Mouse (Mus musculus) liver, postnatal 0 days (tissue): ENCODE results near the gene 6030468B19Rik. TPM values are rescaled to one million over a fixed set of nuclear protein-coding genes. Genes with fewer than 3 reads are reported as not detected.
A peak's percentile ranks its signal among the peaks of the same experiment; 100 is the strongest.

Experiments used
- ATAC-seq: fragments of 200-750 bp; cut with Nextera tagmentation; 2 replicates; pipeline ENCODE4 v1.8.0; 2017; ENCODE audit warnings: mild to moderate bottlenecking, moderate library complexity
- DNase-seq: peaks from one replicate; pipeline ENCODE4 v3.0.0-alpha.2; 2016
- H3K27ac ChIP-seq: fragments of 300-500 bp; sonication (generic); 2 replicates; pipeline ENCODE4 v1.5.1; 2014; ENCODE audit warnings: antibody characterized with exemption, moderate library complexity, mild to moderate bottlenecking, low read depth
- H3K27me3 ChIP-seq: fragments of 300-500 bp; sonication (generic); 2 replicates; pipeline ENCODE4 v1.6.1; 2014; ENCODE audit warnings: low read length, control low read depth, mixed read lengths; ENCODE audit not compliant: insufficient read depth
- H3K36me3 ChIP-seq: fragments of 300-500 bp; sonication (generic); replicated peaks from 2 replicates; pipeline ENCODE4 v1.6.1; 2014; ENCODE audit warnings: mild to moderate bottlenecking, control low read depth, low read length, moderate library complexity, mixed read lengths; ENCODE audit not compliant: insufficient read depth
- H3K4me1 ChIP-seq: fragments of 300-500 bp; sonication (generic); 2 replicates; pipeline ENCODE4 v1.6.1; 2014; ENCODE audit warnings: antibody characterized with exemption, mild to moderate bottlenecking, control low read depth; ENCODE audit not compliant: insufficient read depth
- H3K4me2 ChIP-seq: fragments of 300-500 bp; sonication (generic); 2 replicates; pipeline ENCODE4 v1.6.1; 2014; ENCODE audit warnings: low read depth, mild to moderate bottlenecking, low read length, moderate library complexity, mixed read lengths
- H3K4me3 ChIP-seq: fragments of 300-500 bp; sonication (generic); 2 replicates; pipeline ENCODE4 v1.5.1; 2014; ENCODE audit warnings: low read depth, low read length
- H3K9ac ChIP-seq: fragments of 300-500 bp; sonication (generic); replicated peaks from 2 replicates; pipeline ENCODE4 v1.6.1; 2014; ENCODE audit warnings: mild to moderate bottlenecking, moderate library complexity
- H3K9me3 ChIP-seq: fragments of 300-500 bp; sonication (generic); 2 replicates; pipeline ENCODE4 v1.6.1; 2016; ENCODE audit warnings: mild to moderate bottlenecking, control low read depth, low read length, mixed read lengths
- CTCF ChIP-seq: sonication (generic); IDR thresholded peaks from 2 replicates; pipeline ENCODE4 v1.5.1; 2016; ENCODE audit warnings: antibody characterized with exemption, low read depth
- EP300 ChIP-seq: IDR thresholded peaks from 2 replicates; pipeline ENCODE4 v1.6.1; 2016; ENCODE audit warnings: antibody characterized with exemption, low read depth, mild to moderate bottlenecking
- WGBS: fragments of 180-500 bp; shearing (Covaris S2); extraction: QIAGEN DNeasy Blood & Tissue Kit; methylation state at CpG from one replicate; pipeline ENCODE4 v1.1.7; 2014; ENCODE audit not compliant: insufficient replicate concordance; 5-methylcytosine and 5-hydroxymethylcytosine counted together
- polyA plus RNA-seq: library from polyadenylated mRNA; unstranded; fragments of >200 nt; fragmentation: Nextera tagmentation; extraction: Ambion mirVana; gene quantifications from 2 replicates; pipeline ENCODE4 v1.2.1, GENCODE M21; 2015

Gene 6030468B19Rik
- polyA plus RNA-seq, 1 experiment from 2014 or later = 33.8 TPM

DNA sequence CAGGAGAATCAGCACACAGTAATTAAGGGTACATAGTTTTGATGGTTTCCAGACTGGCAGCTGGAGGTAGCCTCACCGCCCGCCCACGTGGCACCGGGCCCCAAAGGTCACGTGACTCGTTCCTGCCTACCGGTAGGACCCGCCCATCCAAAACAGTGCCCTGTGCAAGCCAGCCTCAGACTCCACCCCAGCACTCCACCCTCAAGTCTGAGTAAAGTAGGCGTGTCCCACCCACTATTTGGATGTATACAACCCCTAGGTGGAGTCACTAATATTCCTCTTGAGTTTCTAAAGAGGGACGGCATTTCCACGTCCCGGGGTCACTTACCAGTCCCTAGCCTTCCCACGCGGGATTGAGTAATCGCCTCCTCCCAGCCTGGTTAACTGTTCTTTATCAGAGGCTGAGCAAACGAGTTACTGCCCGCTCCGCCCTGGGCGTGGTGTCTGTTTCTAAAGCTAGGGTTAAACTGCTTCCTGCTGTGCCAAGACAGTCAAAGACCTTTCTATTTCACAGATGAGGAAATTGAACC, 16.8 kb upstream of the 6030468B19Rik start:
- Histone ChIP-seq H3K27ac (peak overlapping the region; percentile 97), H3K4me3 (peak overlapping the region; percentile 82), H3K27me3 (no peaks in the 10 kb centered on the region), H3K9me3 (no peaks in the 10 kb centered on the region), H3K4me1 (peaks cover 30% of the 10 kb centered on the region), H3K4me2 (peak overlapping the region; percentile 97), H3K9ac (peak overlapping the region; percentile 89), H3K36me3 (peaks cover 48% of the 10 kb centered on the region)
- TF ChIP-seq EP300 (peak; percentile 95), CTCF (peak; percentile 50)
- DNase-seq = peak; percentile 95
- WGBS = 0% methylated on average over 19 of the region's 19 CpGs
- ATAC-seq = peak; percentile 79

DNA sequence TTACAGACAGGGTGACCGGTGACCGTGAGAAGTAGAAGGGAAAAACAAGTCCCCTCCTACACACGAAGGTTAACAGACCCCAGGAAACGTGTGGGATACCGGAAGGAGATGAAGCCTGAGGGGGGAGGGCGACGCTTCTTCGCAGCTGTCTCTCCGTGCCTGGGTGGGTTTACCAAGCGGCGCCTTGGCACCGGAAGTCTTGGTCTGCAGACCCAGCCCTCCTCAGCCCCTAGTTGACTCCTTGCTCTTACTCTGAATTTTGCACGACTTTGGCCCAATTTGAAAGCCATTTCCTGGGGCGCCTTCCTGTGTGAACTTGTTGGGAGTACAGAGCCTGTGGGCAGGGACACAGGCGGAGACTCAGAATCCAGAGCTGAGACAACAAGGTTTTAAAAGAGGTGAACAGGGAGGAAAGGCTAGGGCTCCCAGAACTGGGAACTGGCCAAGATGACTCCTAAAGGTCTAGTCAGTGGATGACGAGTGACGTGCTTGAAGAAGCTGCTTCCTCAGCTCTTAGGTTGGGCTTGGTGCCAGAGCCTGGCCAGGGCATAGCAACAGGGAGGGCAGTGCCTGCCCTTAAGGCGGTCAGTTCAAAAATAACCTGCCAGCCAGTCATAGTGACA, 16.1 kb upstream of the 6030468B19Rik start:
- Histone ChIP-seq H3K27me3 (no peaks in the 10 kb centered on the region), H3K27ac (peak overlapping the region; percentile 97), H3K9me3 (no peaks in the 10 kb centered on the region), H3K4me2 (peak overlapping the region; percentile 97), H3K9ac (peak overlapping the region; percentile 89), H3K36me3 (peaks cover 44% of the 10 kb centered on the region), H3K4me3 (peak overlapping the region; percentile 82), H3K4me1 (peaks cover 30% of the 10 kb centered on the region)
- TF ChIP-seq CTCF (no peak), EP300 (no peak)
- peak; percentile 18 for ATAC-seq
- 9% methylated on average over 18 of the region's 18 CpGs for WGBS
- peak; percentile 79 for DNase-seq

DNA sequence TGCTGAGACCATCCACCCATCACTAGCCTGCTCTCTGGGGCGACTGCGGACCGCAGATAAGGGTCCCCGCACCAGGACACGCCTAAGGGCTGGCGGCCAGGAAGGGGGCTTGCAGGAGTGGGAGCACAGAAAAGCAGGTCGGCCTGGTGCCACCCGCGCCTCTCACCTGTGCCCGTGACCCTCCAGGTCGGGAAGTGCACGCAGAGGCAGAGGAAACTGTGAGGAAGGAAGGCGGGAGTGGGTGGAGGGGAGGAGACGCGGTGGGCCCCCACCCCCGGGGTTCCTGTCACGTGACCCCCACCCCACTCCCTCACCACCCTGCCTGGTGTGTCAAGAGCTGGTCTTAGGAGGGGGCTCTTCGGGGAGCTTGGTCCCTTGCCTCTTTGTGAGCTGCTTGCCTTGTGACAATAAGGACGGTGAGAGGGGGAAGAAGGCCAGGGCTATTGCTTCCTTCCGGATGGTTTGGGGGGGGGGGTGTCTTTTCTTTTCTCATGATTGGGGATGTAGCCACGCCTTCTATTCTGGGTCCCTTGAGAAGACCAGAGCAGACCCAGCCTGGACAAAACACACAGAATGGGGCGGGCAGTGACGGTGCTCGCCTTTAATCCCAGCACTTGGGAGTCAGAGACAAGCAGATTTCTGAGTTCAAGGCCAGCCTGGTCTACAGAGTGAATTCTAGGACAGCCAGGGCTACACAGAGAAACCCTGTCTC, 15.3 kb upstream of the 6030468B19Rik start, which contains the start of the genes Tmc8 and Tmc6:
TSS of gene Tmc8 (plus strand) at position 84 of the 712 bp plus-strand sequence.
TSS of gene Tmc6 (minus strand) at position 206 of the 712 bp plus-strand sequence.
- TF ChIP-seq EP300 (no peak; the same call in 1 of the 2 replicates), CTCF (no peak)
- Histone ChIP-seq H3K4me2 (peak within 1 kb of the TSS; percentile 97), H3K27ac (peak within 1 kb of the TSS; percentile 97), H3K9ac (peak within 1 kb of the TSS; percentile 89), H3K27me3 (no peaks in the 10 kb centered on the region), H3K4me1 (peaks cover 27% of the 10 kb centered on the region), H3K4me3 (peak within 1 kb of the TSS; percentile 82), H3K36me3 (peaks cover 40% of the 10 kb centered on the region), H3K9me3 (no peaks in the 10 kb centered on the region)
- ATAC-seq (peak; percentile 13), DNase-seq (peak; percentile 80)
- WGBS = 14% methylated on average over 22 of the region's 24 CpGs

DNA sequence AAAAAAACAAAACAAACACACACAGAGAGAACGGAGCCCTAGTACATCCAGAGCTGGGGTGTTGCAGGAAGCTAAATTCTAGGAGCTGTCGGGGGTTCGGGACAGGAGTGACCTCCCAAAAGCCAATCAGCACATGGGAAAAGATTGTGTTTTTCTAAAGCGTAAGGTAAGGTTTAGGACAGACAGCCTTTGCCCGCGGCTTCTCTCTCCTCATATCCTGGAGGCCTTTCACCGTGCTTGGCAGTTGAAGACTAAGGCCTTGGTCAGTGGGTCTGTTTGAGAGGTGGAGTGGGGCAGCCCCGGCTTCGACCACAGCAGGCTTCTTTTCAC, 14.8 kb upstream of the 6030468B19Rik start:
- H3K4me3 ChIP-seq = peak overlapping the region; percentile 82
- H3K4me2 ChIP-seq = peak overlapping the region; percentile 97
- WGBS = 18% methylated on average over 9 of the region's 9 CpGs
- H3K27me3 ChIP-seq = no peaks in the 10 kb centered on the region
- DNase-seq (no peak), ATAC-seq (no peak)
- no peak for TF ChIP-seq EP300
- TF ChIP-seq CTCF = no peak
- H3K4me1 ChIP-seq = peaks cover 22% of the 10 kb centered on the region
- peaks cover 40% of the 10 kb centered on the region for H3K36me3 ChIP-seq
- no peaks in the 10 kb centered on the region for H3K9me3 ChIP-seq
- peak overlapping the region; percentile 89 for H3K9ac ChIP-seq
- peak overlapping the region; percentile 97 for H3K27ac ChIP-seq

DNA sequence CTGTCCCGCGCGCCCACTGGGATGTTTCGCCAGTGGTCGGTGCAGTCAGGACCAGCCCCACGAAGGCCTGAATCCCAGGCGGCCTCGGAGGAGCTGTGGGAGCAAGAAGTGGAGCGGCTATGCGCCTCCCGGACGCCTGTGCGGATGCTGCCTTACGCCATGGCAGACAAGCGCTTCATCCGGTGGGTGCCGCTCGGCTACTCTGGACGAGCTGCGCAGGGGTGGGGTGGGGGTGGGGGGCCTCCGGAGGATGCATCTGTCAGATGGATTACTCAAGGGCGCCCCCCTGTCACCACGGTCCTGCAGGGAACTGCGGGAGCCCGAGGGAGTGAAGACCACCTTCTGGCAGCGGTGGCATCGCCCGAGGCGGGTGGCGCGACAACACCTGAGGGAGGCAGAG, 14.4 kb upstream of the 6030468B19Rik start:
- peak; percentile 86 for DNase-seq
- Histone ChIP-seq H3K36me3 (peaks cover 36% of the 10 kb centered on the region), H3K9ac (peak overlapping the region; percentile 89), H3K4me3 (peak overlapping the region; percentile 82), H3K4me2 (peak overlapping the region; percentile 97), H3K4me1 (peaks cover 18% of the 10 kb centered on the region), H3K27me3 (no peaks in the 10 kb centered on the region), H3K27ac (peak overlapping the region; percentile 97), H3K9me3 (no peaks in the 10 kb centered on the region)
- TF ChIP-seq CTCF (peak; percentile 65), EP300 (no peak)
- ATAC-seq = no peak
- WGBS = 2% methylated on average over 31 of the region's 31 CpGs

DNA sequence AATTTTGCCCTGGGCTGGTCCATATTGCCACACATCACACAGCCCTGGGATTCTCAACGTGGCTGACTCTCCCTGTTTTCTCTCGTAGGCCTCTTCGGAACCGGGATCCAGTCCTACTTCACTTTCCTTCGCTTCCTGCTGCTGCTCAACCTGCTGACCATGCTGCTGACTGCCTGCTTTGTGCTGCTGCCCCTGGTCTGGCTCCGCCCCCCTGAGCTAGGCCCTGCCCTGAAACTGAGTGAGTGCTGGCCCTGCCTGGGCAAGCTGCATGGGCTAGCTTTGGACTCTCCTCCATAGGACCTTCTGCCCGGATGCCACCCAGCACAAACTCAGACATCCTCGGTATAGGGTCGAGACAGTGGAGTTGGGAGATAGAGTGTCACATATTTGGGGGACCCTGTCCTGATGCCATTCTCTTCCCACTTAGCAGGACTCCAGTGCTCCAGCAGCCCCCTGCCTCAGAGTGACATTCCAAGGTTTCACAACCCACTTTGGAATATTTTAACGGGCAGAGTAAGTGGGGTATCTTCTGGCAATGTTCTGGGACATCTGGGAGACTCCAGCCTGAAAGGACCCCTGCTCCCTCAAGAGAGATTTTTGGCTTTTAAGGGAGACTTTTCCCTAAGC, 13.7 kb upstream of the 6030468B19Rik start:
- peaks cover 29% of the 10 kb centered on the region for H3K36me3 ChIP-seq
- no peaks in the 10 kb centered on the region for H3K27me3 ChIP-seq
- no peak for TF ChIP-seq EP300
- TF ChIP-seq CTCF = no peak

More for the DNA sequence above, 13.7 kb upstream of the 6030468B19Rik start:
- Histone ChIP-seq H3K4me1 (peaks cover 11% of the 10 kb centered on the region), H3K27ac (peak overlapping the region; percentile 97), H3K9me3 (no peaks in the 10 kb centered on the region), H3K9ac (peak overlapping the region; percentile 89), H3K4me3 (peak overlapping the region; percentile 82), H3K4me2 (peak overlapping the region; percentile 97)
- WGBS = 49% methylated on average over 10 of the region's 10 CpGs
- DNase-seq (peak; percentile 78), ATAC-seq (no peak)
